Mouse (Mus musculus): Measurements from ENCODE around the gene Dgkz. TPM values are rescaled to one million over a fixed set of nuclear protein-coding genes. Genes with fewer than 3 reads are reported as not detected.
A peak's percentile ranks its signal among the peaks of the same experiment; 100 is the strongest.

The Dgkz gene
- polyA plus RNA-seq, 1 experiment, result 40.4 TPM

DNA sequence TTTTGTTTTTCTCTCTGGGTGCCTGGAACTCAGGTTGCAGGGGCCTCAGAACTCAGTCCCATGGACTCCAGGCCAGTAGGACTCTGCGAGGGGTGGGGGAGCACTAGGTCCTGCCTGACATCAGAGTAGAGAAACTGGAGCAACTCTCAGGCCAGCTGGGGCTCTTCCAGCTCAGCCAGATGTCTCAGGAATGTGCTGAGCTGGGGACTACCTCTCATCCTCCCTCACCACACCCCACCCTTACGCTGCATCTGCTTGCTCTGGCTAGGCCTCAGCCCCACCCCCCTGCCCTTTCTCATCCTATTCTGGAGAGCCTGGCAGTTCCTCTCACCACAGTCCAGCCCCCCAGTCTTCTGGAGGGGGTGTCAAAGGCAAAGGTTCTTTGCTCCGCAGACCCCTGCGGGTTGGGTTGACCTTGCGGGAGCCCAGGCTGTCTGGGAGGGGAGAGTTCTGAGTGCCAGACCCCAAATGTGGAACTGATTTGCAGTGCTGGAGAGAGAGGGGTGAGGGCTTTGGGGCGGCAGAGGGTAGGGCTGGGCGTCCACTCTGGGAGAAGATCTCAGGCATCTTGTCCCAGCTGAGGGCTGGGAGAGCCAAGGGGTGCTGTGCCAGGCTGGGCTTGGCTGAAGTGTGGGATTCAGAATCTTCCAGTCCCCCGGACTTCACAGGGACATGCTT lies 37.2 kb upstream of the Dgkz start:
- H3K4me3 ChIP-seq (ENCODE audit: insufficient read depth, low read length), result no peak overlapping the region
- TF ChIP-seq POLR2A (IDR thresholded peaks at IDR 0.05; ENCODE audit: low read depth, low read length) (no peak), CTCF (IDR thresholded peaks at IDR 0.05; ENCODE audit: borderline replicate concordance, insufficient read depth, low read length) (no peak)
- H3K4me1 ChIP-seq (ENCODE audit: control insufficient read depth, insufficient read depth, low read length), result peaks cover 33% of the 10 kb centered on the region
- H3K27ac ChIP-seq (ENCODE audit: insufficient read depth, low read length), result peak overlapping the region; percentile 75

DNA sequence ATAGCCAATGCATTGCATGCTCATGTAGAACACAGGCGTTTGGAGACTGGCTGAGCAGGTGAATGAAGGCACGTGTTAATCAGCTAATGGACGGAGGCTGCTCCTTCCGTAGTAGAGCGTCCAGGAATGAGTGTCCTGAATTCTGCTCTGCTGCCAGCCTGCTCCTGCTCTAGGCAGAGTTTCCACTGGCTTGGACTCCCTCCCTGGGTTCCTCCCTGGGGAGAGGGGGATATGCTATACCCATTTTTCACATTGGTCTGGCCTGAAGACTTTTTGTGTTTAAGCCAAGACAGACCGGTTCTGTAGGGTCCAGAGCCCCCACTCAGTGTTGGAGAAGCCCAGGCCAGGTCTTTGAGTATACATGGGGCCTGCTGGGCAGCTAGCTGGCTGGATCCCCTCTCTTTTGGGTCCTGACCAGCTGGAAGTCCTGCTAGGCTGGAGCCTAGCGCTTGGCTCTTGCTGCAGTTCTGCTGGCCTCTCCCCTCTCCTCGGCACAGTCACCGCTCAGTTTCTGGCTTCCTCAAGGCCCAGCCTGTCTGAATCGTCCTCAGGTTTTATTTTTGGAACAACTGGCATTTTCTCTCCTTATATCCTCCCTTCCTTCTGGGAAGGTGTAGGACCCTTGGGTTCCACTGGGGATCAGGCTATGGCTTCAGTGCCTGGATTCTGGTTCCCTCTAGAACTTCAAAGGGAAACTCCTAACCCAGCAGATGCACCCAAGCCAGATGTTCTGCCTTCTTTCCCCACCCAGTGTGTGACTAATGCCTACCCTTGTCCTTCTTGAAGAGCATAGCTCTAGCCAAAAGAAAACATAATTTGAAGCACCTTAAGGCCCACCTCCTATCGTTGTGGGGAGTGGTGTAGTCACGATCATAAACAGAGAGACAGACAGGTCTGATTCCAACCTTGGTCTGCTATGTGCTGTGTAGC lies 36.0 kb upstream of the Dgkz start:
- peak overlapping the region; percentile 75 for H3K27ac ChIP-seq (ENCODE audit: insufficient read depth, low read length)
- H3K4me1 ChIP-seq (ENCODE audit: control insufficient read depth, insufficient read depth, low read length), result peaks cover 30% of the 10 kb centered on the region
- TF ChIP-seq POLR2A (IDR thresholded peaks at IDR 0.05; ENCODE audit: low read depth, low read length) (no peak), CTCF (IDR thresholded peaks at IDR 0.05; ENCODE audit: borderline replicate concordance, insufficient read depth, low read length) (no peak)
- H3K4me3 ChIP-seq (ENCODE audit: insufficient read depth, low read length), result no peak overlapping the region

DNA sequence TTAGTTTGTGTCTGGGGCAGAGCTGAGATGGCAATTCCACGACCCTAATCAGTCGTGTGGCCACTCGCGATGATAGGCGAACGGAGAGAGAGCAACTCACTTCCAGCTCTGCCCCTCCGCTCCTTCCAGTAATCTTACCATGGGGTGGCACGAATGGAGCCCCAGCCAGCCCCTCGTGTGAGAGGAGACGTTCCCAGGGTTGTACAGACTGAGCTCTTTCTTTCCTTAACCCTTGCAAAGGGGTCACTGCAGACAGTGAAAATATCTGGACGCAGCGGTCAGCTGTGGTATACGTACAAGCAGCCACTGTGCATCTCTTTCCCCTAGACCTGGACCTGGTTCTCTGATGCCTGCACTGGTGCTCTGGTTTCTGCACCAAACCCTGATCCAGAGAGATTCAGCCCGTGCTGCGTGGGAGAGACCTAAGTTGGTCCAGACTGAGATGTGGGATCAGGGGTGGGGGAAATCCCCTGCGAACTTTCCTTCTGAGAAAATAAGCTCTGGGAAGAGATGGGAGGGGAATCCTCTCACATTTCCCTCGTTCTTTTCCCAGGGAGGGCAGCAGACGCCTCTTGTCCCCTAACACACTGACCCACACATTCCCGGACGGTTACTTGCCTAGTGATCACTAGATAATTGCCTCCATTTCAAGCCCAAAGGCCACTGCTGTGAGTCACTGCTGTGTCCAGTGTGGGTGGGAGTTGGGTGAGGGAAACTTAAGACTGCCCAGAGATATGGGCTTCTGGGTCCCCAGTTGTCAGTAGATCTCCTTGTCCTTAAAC lies 33.1 kb upstream of the Dgkz start:
- TF ChIP-seq POLR2A (IDR thresholded peaks at IDR 0.05; ENCODE audit: low read depth, low read length) (peak; percentile 43), CTCF (IDR thresholded peaks at IDR 0.05; ENCODE audit: borderline replicate concordance, insufficient read depth, low read length) (no peak)
- Histone ChIP-seq H3K4me3 (ENCODE audit: insufficient read depth, low read length) (peak overlapping the region; percentile 33), H3K27ac (ENCODE audit: insufficient read depth, low read length) (peak overlapping the region; percentile 98), H3K4me1 (ENCODE audit: control insufficient read depth, insufficient read depth, low read length) (peaks cover 43% of the 10 kb centered on the region)

DNA sequence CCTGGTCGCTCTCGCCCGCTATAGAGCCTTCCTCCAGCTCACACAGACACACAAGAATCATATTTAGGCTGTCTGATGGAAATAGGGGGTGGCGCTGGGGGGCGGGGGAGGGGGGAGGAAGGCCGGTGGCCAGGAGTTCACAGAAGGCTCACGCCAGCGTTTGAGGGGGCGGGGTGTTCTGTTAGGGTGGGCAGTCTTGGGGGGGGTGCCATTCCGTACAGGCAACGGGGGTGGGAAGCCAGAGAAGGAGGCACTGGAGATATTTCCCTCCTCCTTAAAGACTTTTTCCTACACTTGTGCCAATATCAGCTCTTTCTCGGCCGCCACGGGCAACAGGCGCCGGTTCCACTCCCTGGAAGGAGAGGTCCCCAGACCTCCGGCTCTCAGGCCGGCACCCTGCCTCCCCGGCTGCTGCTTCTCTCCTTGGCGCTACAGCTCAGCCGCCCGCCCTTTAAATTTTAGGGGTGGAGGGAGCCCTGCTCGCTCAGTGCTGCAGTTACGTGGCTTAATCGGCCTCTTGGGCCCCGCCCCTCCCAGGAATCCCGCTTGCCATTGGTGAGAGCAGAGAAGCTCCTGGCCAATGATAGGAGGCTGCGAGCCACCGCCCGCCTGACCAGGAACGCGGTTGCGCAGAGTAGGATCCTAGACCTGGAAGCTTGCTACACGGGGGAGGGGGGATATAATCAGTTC lies 32.4 kb upstream of the Dgkz start:
- H3K27ac ChIP-seq (ENCODE audit: insufficient read depth, low read length), result peak overlapping the region; percentile 99
- no peak for TF ChIP-seq CTCF (IDR thresholded peaks at IDR 0.05; ENCODE audit: borderline replicate concordance, insufficient read depth, low read length)
- peak; percentile 58 for TF ChIP-seq POLR2A (IDR thresholded peaks at IDR 0.05; ENCODE audit: low read depth, low read length)
- peaks cover 39% of the 10 kb centered on the region for H3K4me1 ChIP-seq (ENCODE audit: control insufficient read depth, insufficient read depth, low read length)
- H3K4me3 ChIP-seq (ENCODE audit: insufficient read depth, low read length), result peak overlapping the region; percentile 33

DNA sequence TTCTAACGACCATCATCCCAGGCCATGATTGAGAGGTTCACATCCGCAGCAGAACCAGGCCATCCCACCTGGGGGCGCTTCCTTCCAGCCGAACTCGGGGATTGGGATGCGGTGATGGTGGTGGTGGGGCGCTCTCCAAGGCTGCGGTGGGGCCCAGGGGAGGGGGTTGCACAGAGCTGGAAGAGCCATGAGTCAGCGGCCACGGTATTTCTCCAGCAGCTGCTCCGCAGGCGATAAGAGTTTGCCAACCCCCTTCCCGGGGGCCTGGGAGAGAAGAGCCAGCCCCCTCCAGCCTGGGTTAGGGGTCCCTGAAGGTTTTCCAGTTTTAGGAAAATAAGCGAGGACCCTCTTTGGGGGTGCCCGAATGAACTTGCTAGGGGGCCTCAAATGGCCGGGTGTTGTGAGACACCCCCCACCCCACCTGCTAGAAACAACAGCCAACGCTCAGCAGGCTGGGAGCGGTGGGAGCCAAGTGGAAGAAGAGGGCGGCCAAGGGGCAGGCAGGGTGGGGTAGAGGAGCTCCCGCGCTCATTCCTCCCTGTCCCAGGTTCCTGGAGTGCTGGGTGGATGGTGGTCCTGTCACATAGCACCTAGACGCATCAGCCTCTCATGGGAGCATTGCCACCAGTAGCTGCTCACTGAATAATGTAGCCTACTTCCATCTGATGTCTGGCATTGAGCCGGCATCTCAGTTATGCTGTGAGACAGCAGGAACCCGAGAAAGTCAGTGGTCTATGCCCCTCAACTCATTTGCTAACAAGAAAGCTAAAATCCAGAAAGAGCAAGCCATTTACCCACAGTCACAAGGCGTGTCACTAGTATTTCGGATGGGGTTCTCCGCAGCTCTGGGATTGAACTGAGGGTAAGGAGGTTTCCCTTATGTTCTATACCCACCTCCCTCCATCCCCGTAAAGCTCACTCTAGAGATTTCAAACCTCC lies 31.6 kb upstream of the Dgkz start:
- TF ChIP-seq POLR2A (IDR thresholded peaks at IDR 0.05; ENCODE audit: low read depth, low read length) (peak; percentile 39; the same call in 1 of the 2 replicates), CTCF (IDR thresholded peaks at IDR 0.05; ENCODE audit: borderline replicate concordance, insufficient read depth, low read length) (peak; percentile 53)
- peaks cover 34% of the 10 kb centered on the region for H3K4me1 ChIP-seq (ENCODE audit: control insufficient read depth, insufficient read depth, low read length)
- peak overlapping the region; percentile 99 for H3K27ac ChIP-seq (ENCODE audit: insufficient read depth, low read length)
- H3K4me3 ChIP-seq (ENCODE audit: insufficient read depth, low read length), result peak overlapping the region; percentile 30

DNA sequence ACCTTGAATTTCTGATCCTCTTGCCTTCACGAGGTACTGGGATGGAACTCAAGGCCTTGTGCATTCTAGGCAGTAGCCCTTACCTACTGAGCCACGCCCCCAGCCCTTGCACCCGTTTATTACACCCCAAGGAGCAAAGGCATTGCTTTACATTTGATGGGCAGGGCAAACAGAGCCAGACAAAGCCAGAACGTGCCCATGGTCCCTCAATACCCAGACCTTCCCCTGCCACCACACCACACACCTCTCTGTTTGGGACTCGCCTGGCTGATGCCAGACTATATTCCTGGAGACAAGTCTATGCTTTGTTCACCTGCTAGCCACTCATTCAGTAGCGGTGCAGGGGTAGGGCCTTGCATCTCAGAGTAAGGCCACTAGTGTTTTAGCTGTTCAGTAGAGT lies 30.8 kb upstream of the Dgkz start:
- peaks cover 29% of the 10 kb centered on the region for H3K4me1 ChIP-seq (ENCODE audit: control insufficient read depth, insufficient read depth, low read length)
- TF ChIP-seq CTCF (IDR thresholded peaks at IDR 0.05; ENCODE audit: borderline replicate concordance, insufficient read depth, low read length) (no peak), POLR2A (IDR thresholded peaks at IDR 0.05; ENCODE audit: low read depth, low read length) (no peak)
- no peak overlapping the region for H3K4me3 ChIP-seq (ENCODE audit: insufficient read depth, low read length)
- H3K27ac ChIP-seq (ENCODE audit: insufficient read depth, low read length), result peak overlapping the region; percentile 59

DNA sequence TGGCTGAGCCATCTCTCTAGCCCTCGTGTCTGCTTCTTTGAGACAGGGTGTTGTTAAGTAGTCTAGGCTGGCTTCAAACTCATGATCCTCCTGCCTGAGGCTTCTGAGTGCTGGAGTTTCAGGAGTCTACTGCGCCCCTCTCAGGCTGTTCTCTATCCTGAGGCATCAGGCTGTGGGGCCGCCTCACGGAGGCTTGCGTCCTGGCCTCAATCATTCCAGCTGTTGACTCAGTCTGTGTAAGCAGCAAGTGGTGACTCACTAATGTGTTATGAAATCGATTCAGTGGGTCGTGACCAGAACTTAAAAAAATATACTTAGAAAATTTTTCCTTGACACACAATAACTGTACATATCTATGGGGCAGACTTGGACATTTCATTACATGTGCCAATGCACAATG lies 29.0 kb upstream of the Dgkz start:
- TF ChIP-seq CTCF (IDR thresholded peaks at IDR 0.05; ENCODE audit: borderline replicate concordance, insufficient read depth, low read length) (no peak), POLR2A (IDR thresholded peaks at IDR 0.05; ENCODE audit: low read depth, low read length) (no peak)
- Histone ChIP-seq H3K4me1 (ENCODE audit: control insufficient read depth, insufficient read depth, low read length) (peaks cover 23% of the 10 kb centered on the region), H3K4me3 (ENCODE audit: insufficient read depth, low read length) (no peak overlapping the region), H3K27ac (ENCODE audit: insufficient read depth, low read length) (peak overlapping the region; percentile 55)

DNA sequence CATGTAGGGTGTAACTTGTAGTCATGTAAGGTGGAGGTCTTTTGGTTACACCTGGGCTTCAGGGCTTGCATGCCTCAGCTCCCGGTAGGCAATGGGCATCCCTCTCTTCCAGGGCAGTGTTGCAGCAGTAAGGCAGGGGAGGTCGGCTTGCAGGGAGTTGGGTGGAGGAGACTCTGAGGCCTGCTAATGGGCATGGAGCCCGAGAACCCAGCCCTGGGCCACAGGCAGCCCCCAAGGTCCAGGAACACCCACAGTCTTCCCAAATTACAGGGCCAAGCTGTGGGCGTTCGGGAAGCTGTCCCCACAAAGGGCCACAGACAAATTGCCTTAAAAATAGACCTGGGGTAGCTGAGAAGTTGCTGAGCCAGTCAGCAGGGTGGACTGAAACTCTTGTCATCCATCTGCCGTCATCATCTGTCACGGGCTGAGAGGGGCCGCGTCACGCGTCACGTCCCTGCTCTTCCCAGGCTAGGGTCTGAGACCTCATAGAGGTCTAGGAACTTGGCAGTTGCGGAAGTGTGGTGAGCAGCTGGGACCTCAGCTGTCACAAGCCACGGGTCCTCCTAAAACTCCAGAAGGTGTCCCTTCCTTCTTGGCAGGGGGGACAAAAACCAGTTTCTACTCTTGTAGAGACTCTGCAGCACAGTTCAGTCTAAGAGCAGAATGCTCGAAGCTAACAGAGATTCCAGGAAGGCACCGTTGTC lies 22.4 kb upstream of the Dgkz start:
- Histone ChIP-seq H3K27ac (ENCODE audit: insufficient read depth, low read length) (no peak overlapping the region), H3K4me3 (ENCODE audit: insufficient read depth, low read length) (no peak overlapping the region), H3K4me1 (ENCODE audit: control insufficient read depth, insufficient read depth, low read length) (no peaks in the 10 kb centered on the region)
- no peak for TF ChIP-seq CTCF (IDR thresholded peaks at IDR 0.05; ENCODE audit: borderline replicate concordance, insufficient read depth, low read length)
- TF ChIP-seq POLR2A (IDR thresholded peaks at IDR 0.05; ENCODE audit: low read depth, low read length), result no peak

All from embryonic fibroblast, embryonic 13.5 days (primary cell).